Comparison of ENCODE assay signal across 8 mouse cellular contexts in genomic region chr11:116644225-116645112, GRCm38 (mm10). TPM values are rescaled to one million over a fixed set of nuclear protein-coding genes. Genes with fewer than 3 reads are reported as not detected.
DNase-seq lines count a peak whose midpoint lies in the region; ATAC-seq and TF ChIP-seq lines count a peak whose summit lies in the region.
"Had no signal": no experiment of that assay in that cellular context is flagged by ENCODE, and none has a peak within 500 bp of the region (broad histone marks: within the 10 kb centered on the region; RNA-seq: fewer than 3 reads in every experiment).

No protein-coding gene starts in this region.

- no peak for TF ChIP-seq CTCF in forebrain, postnatal 0 days (IDR thresholded peaks at IDR 0.05; ENCODE audit: low read depth)

- H3K4me2 ChIP-seq in forebrain, postnatal 0 days (ENCODE audit: low read depth), result peak overlapping the region; percentile 45
- 0 out of 2 replicates have a peak overlapping the region, but pooled peaks have one; percentile 45 for H3K4me2 ChIP-seq in intestine, embryonic 15.5 days (replicated peaks)
- H3K4me2 ChIP-seq in stomach, embryonic 15.5 days, result no peak overlapping the region

- H3K36me3 ChIP-seq in forebrain, postnatal 0 days (ENCODE audit: insufficient read depth), result no peaks in the 10 kb centered on the region
- no peaks in the 10 kb centered on the region for H3K36me3 ChIP-seq in intestine, embryonic 15.5 days
- no peaks in the 10 kb centered on the region for H3K36me3 ChIP-seq in stomach, embryonic 15.5 days

- WGBS in forebrain, postnatal 0 days, result 46% methylated on average over 21 of the region's 21 CpGs
- 54% methylated on average over 21 of the region's 21 CpGs for whole genome bisulfite sequencing in intestine, embryonic 15.5 days
- WGBS in stomach, embryonic 15.5 days, result 57% methylated on average over 21 of the region's 21 CpGs

- no peak overlapping the region for H3K9ac ChIP-seq in forebrain, postnatal 0 days
- no peak overlapping the region for H3K9ac ChIP-seq in intestine, embryonic 15.5 days
- no peak overlapping the region for H3K9ac ChIP-seq in stomach, embryonic 15.5 days

- peak; percentile 64 for DNase-seq in lung, postnatal 10 days
- no peak for DNase-seq in lung, postnatal 25 days (ENCODE audit: low spot score)
- DNase-seq in forebrain, postnatal 0 days, result no peak
- DNase-seq in natural killer cell, adult 2 months (ENCODE audit: low spot score in 2 of 2), result no peak

- ATAC-seq in forebrain, postnatal 0 days, result no peak
- no peak for ATAC-seq in intestine, embryonic 15.5 days
- ATAC-seq in stomach, embryonic 15.5 days (ENCODE audit: insufficient read depth, low FRiP score, low read depth), result no peak
- ATAC-seq in frontal cortex, adult (ENCODE audit: low TSS enrichment), result no peak; the same call in 1 of the 2 replicates

- H3K9me3 ChIP-seq in forebrain, postnatal 0 days (ENCODE audit: low read length), result no peaks in the 10 kb centered on the region
- no peaks in the 10 kb centered on the region for H3K9me3 ChIP-seq in intestine, embryonic 15.5 days
- no peaks in the 10 kb centered on the region for H3K9me3 ChIP-seq in stomach, embryonic 15.5 days

- H3K4me3 ChIP-seq in forebrain, postnatal 0 days (ENCODE audit: low read depth, low read length), result no peak overlapping the region
- H3K4me3 ChIP-seq in intestine, embryonic 15.5 days (replicated peaks), result no peak overlapping the region
- no peak overlapping the region for H3K4me3 ChIP-seq in stomach, embryonic 15.5 days (replicated peaks)

- no peaks in the 10 kb centered on the region for H3K27me3 ChIP-seq in forebrain, postnatal 0 days (ENCODE audit: insufficient read depth, low read length)
- H3K27me3 ChIP-seq in intestine, embryonic 15.5 days (replicated peaks), result 0 out of 2 replicates have a peak, but pooled peaks cover 2% of the 10 kb centered on the region
- H3K27me3 ChIP-seq in stomach, embryonic 15.5 days (replicated peaks), result no peaks in the 10 kb centered on the region

- peaks cover 13% of the 10 kb centered on the region; the same call in 1 of the 2 replicates for H3K4me1 ChIP-seq in forebrain, postnatal 0 days (ENCODE audit: insufficient read depth)
- H3K4me1 ChIP-seq in intestine, embryonic 15.5 days (replicated peaks), result peaks cover 43% of the 10 kb centered on the region
- H3K4me1 ChIP-seq in stomach, embryonic 15.5 days, result peaks cover 36% of the 10 kb centered on the region

- H3K27ac ChIP-seq in forebrain, postnatal 0 days (ENCODE audit: low read depth, low read length), result peak overlapping the region; percentile 48; the same call in 1 of the 2 replicates
- 0 out of 2 replicates have a peak overlapping the region, but pooled peaks have one; percentile 33 for H3K27ac ChIP-seq in intestine, embryonic 15.5 days
- H3K27ac ChIP-seq in stomach, embryonic 15.5 days, result peak overlapping the region; percentile 71
- H3K27ac ChIP-seq: macrophage had no signal

RNA-seq across cellular contexts. Expression of gene Prcd, which starts 8.9 kb away (rescaled TPM):
- 1.5 and 3.3 TPM in 2 replicates for total RNA-seq in forebrain, postnatal 0 days (2014; rRNA removed)
- 3.4 and 4.8 TPM in 2 replicates for polyA plus RNA-seq in forebrain, postnatal 0 days (2015; fragmentation: Nextera tagmentation; extraction: Ambion mirVana)
- 1.0 and 1.3 TPM in 2 replicates for polyA plus RNA-seq in intestine, embryonic 15.5 days (2015; fragmentation: Nextera tagmentation; extraction: Ambion mirVana)
- polyA plus RNA-seq in stomach, embryonic 15.5 days (2015; fragmentation: Nextera tagmentation; extraction: Ambion mirVana), result 1.2 and 1.3 TPM in 2 replicates
- polyA plus RNA-seq: macrophage had no signal

RNA-seq across cellular contexts. Expression of gene Cygb, which starts 9.6 kb away (rescaled TPM):
- 20.7 and 22.7 TPM in 2 replicates for total RNA-seq in forebrain, postnatal 0 days (2014; rRNA removed)
- 24.9 and 27.6 TPM in 2 replicates for polyA plus RNA-seq in forebrain, postnatal 0 days (2015; fragmentation: Nextera tagmentation; extraction: Ambion mirVana)
- polyA plus RNA-seq in intestine, embryonic 15.5 days (2015; fragmentation: Nextera tagmentation; extraction: Ambion mirVana), result 12.5 and 12.9 TPM in 2 replicates
- polyA plus RNA-seq in stomach, embryonic 15.5 days (2015; fragmentation: Nextera tagmentation; extraction: Ambion mirVana), result 16.7 and 17.7 TPM in 2 replicates
- polyA plus RNA-seq: macrophage had no signal

RNA-seq across cellular contexts. Expression of gene Rhbdf2, which starts 17.6 kb away (rescaled TPM):
- total RNA-seq in forebrain, postnatal 0 days (2014; rRNA removed), result 1.6 and 1.9 TPM in 2 replicates
- 0.75 and 0.97 TPM in 2 replicates for polyA plus RNA-seq in forebrain, postnatal 0 days (2015; fragmentation: Nextera tagmentation; extraction: Ambion mirVana)
- 8.4 and 8.9 TPM in 2 replicates for polyA plus RNA-seq in intestine, embryonic 15.5 days (2015; fragmentation: Nextera tagmentation; extraction: Ambion mirVana)
- polyA plus RNA-seq in stomach, embryonic 15.5 days (2015; fragmentation: Nextera tagmentation; extraction: Ambion mirVana), result 7.4 and 7.5 TPM in 2 replicates

RNA-seq across cellular contexts. Expression of gene Aanat, which starts 58.2 kb away (rescaled TPM):
- 0.31 and 0.62 TPM in 2 replicates for total RNA-seq in forebrain, postnatal 0 days (2014; rRNA removed)
- polyA plus RNA-seq in forebrain, postnatal 0 days (2015; fragmentation: Nextera tagmentation; extraction: Ambion mirVana), result 0.88 and 0.89 TPM in 2 replicates
- polyA plus RNA-seq in intestine, embryonic 15.5 days (2015; fragmentation: Nextera tagmentation; extraction: Ambion mirVana), result not detected in 2 replicates
- 0.09 TPM in 1 of 2 replicates, not detected in the other for polyA plus RNA-seq in stomach, embryonic 15.5 days (2015; fragmentation: Nextera tagmentation; extraction: Ambion mirVana)
- polyA plus RNA-seq: macrophage had no signal
